Comparison of ENCODE assay signal across 12 mouse cellular contexts in genomic region chr14:120363090-120363818, GRCm38 (mm10).
DNase-seq lines count a peak whose midpoint lies in the region; ATAC-seq and TF ChIP-seq lines count a peak whose summit lies in the region.
"Had no signal": no experiment of that assay in that cellular context is flagged by ENCODE, and none has a peak within 500 bp of the region (broad histone marks: within the 10 kb centered on the region; RNA-seq: fewer than 3 reads in every experiment).

No protein-coding gene starts in this region.

- no peaks in the 10 kb centered on the region for H3K27me3 ChIP-seq in heart, adult 2 months (ENCODE audit: control insufficient read depth, insufficient read depth, low read length)
- H3K27me3 ChIP-seq in lung, postnatal 0 days (replicated peaks; ENCODE audit: insufficient read depth, low read length) = no peaks in the 10 kb centered on the region
- no peaks in the 10 kb centered on the region for H3K27me3 ChIP-seq in heart, embryonic 16.5 days (ENCODE audit: control insufficient read depth, insufficient read depth, low read length)
- no peaks in the 10 kb centered on the region for H3K27me3 ChIP-seq in neural tube, embryonic 14.5 days (ENCODE audit: control insufficient read depth, insufficient read depth, low read length)

- no peak for TF ChIP-seq EP300 in heart, adult 2 months (IDR thresholded peaks at IDR 0.05; ENCODE audit: insufficient read depth, low read depth, low read length)
- TF ChIP-seq EP300 in lung, postnatal 0 days (IDR thresholded peaks at IDR 0.05) = no peak

- TF ChIP-seq CTCF in heart, adult 2 months (IDR thresholded peaks at IDR 0.05) = peak; percentile 44
- peak; percentile 61 for TF ChIP-seq CTCF in lung, postnatal 0 days (IDR thresholded peaks at IDR 0.05)

- no peak overlapping the region for H3K4me3 ChIP-seq in heart, adult 2 months
- H3K4me3 ChIP-seq in lung, postnatal 0 days (ENCODE audit: low read depth, low read length) = no peak overlapping the region
- no peak overlapping the region for H3K4me3 ChIP-seq in heart, embryonic 16.5 days (ENCODE audit: low read length)
- H3K4me3 ChIP-seq in neural tube, embryonic 14.5 days (ENCODE audit: low read depth, low read length) = no peak overlapping the region

- H3K4me1 ChIP-seq in heart, adult 2 months (ENCODE audit: control insufficient read depth, insufficient read depth, low read length) = peaks cover 42% of the 10 kb centered on the region
- peaks cover 9% of the 10 kb centered on the region; the same call in 1 of the 2 replicates for H3K4me1 ChIP-seq in lung, postnatal 0 days (ENCODE audit: insufficient read depth, low read depth, low read length)
- peaks cover 32% of the 10 kb centered on the region for H3K4me1 ChIP-seq in heart, embryonic 16.5 days (ENCODE audit: control insufficient read depth, insufficient read depth, low read length)
- no peaks in the 10 kb centered on the region for H3K4me1 ChIP-seq in neural tube, embryonic 14.5 days (ENCODE audit: control insufficient read depth, insufficient read depth, low read length)

- intact Hi-C loops in heart, adult 2 months (cut with DNase I) = no loop called here
- intact Hi-C loops in heart, postnatal 10 days (cut with DNase I) = no loop called here

- peaks cover 18% of the 10 kb centered on the region for H3K79me2 ChIP-seq in heart, adult 2 months (replicated peaks; ENCODE audit: control insufficient read depth, insufficient read depth, low read length)

- no peak overlapping the region for H3K4me2 ChIP-seq in lung, postnatal 0 days (replicated peaks; ENCODE audit: low read depth, low read length)
- no peak overlapping the region for H3K4me2 ChIP-seq in heart, embryonic 16.5 days (ENCODE audit: low read depth, low read length)
- H3K4me2 ChIP-seq in neural tube, embryonic 14.5 days (ENCODE audit: low read depth, low read length) = no peak overlapping the region

- 68% methylated on average over 8 of the region's 8 CpGs for WGBS in heart, adult 2 months
- 66% methylated on average over 8 of the region's 8 CpGs for WGBS in lung, postnatal 0 days
- 69% methylated on average over 8 of the region's 8 CpGs for WGBS in heart, embryonic 16.5 days
- WGBS in neural tube, embryonic 14.5 days = 66% methylated on average over 8 of the region's 8 CpGs

- H3K9ac ChIP-seq in heart, adult 2 months (ENCODE audit: low read depth, low read length) = no peak overlapping the region
- no peak overlapping the region for H3K9ac ChIP-seq in lung, postnatal 0 days (replicated peaks; ENCODE audit: low read depth)
- no peak overlapping the region for H3K9ac ChIP-seq in heart, embryonic 16.5 days (ENCODE audit: low read length)
- H3K9ac ChIP-seq in neural tube, embryonic 14.5 days (replicated peaks; ENCODE audit: low read depth, low read length) = no peak overlapping the region
- H3K9ac ChIP-seq: forebrain, postnatal 0 days had no signal

- peak overlapping the region; percentile 32 for H3K27ac ChIP-seq in heart, adult 2 months
- peak overlapping the region; percentile 57 for H3K27ac ChIP-seq in lung, postnatal 0 days (ENCODE audit: low read length)
- H3K27ac ChIP-seq in heart, embryonic 16.5 days (ENCODE audit: low read length) = peak overlapping the region; percentile 50; the same call in 1 of the 2 replicates
- no peak overlapping the region for H3K27ac ChIP-seq in neural tube, embryonic 14.5 days (ENCODE audit: low read depth, low read length)

- ATAC-seq in lung, postnatal 0 days = peak; percentile 7; the same call in 1 of the 2 replicates
- peak; percentile 43 for ATAC-seq in heart, embryonic 16.5 days (replicated peaks; ENCODE audit: extremely low read depth, insufficient read depth, low FRiP score)
- ATAC-seq in neural tube, embryonic 14.5 days (ENCODE audit: low read depth) = peak; percentile 49; the same call in 1 of the 2 replicates
- ATAC-seq: forebrain, postnatal 0 days had no signal

- no peak for TF ChIP-seq POLR2A in heart, adult 2 months (IDR thresholded peaks at IDR 0.05; ENCODE audit: insufficient read depth, low read depth, low read length)

- no peaks in the 10 kb centered on the region for H3K9me3 ChIP-seq in lung, postnatal 0 days (ENCODE audit: low read length)
- no peaks in the 10 kb centered on the region for H3K9me3 ChIP-seq in heart, embryonic 16.5 days (replicated peaks; ENCODE audit: control insufficient read depth, low read length)
- no peaks in the 10 kb centered on the region for H3K9me3 ChIP-seq in neural tube, embryonic 14.5 days (ENCODE audit: control insufficient read depth, low read length)

- DNase-seq in heart, adult 2 months = no peak
- no peak for DNase-seq in heart, postnatal 10 days
- no peak for DNase-seq in lung, postnatal 0 days (ENCODE audit: low spot score)
- DNase-seq in lung, postnatal 25 days (ENCODE audit: low spot score) = no peak
- DNase-seq in kidney, postnatal 14 days = no peak
- DNase-seq in testis, postnatal 14 days (ENCODE audit: low spot score) = no peak
- DNase-seq: adrenal gland, postnatal 10 days; cerebellum, postnatal 25 days; forebrain, postnatal 0 days; right cerebral cortex, postnatal 25 days had no signal

- H3K36me3 ChIP-seq in heart, adult 2 months (ENCODE audit: control insufficient read depth, insufficient read depth, low read length) = peaks cover 22% of the 10 kb centered on the region; the same call in 1 of the 2 replicates
- no peaks in the 10 kb centered on the region for H3K36me3 ChIP-seq in lung, postnatal 0 days (ENCODE audit: insufficient read depth, low read length)
- peaks cover 7% of the 10 kb centered on the region for H3K36me3 ChIP-seq in heart, embryonic 16.5 days (ENCODE audit: control insufficient read depth, insufficient read depth)
- H3K36me3 ChIP-seq in neural tube, embryonic 14.5 days (ENCODE audit: control insufficient read depth, insufficient read depth, low read length) = no peaks in the 10 kb centered on the region
